In the genomic region with DNA sequence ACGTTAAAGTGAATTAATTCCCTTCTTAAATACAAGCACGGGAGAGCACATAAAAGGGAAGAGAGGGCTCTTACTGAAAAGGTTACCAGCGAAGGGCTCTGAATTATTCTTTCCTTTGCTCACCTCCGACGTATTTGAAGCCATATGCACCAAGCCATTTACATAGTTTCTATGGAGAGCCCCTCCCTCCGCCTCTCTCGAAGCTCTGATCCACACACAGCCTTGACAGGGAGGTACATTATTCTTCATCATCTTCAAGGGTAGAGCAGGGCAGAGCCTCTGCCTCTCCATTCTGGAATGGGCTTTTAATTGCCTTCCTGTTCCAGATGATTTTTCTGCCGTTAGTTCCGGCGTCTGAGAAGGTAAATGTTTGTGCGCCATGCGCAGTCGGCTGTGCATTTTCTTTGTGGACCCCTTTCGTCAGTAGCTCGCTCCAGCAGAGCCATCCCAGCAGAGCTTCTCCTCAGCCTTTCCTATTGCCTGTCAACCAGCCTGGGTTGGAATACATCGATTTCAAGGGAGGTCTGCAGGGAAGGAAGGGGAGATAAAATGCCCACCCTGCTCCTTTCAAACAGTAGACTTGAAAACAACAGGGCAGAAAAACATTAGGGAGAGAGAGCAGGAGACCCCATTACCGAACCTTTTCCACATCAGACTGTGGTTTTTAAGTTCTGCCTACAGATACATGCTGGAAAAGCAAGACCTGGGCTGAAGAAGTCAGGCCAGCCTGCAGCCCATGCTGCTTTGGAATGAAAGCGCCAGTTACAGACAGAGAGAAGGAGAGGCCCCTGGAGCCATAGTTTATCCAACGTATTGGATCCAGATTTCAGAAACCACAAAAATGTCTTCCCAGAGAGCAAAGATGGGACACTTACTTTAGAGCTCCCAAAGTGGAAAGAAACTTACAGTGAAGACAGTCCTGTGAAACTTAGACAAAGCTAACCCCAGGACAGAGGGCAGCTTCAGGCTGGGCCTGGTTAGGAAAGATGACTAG, we compare ENCODE assay signal across 13 mouse cellular contexts.
DNase-seq lines count a peak whose midpoint lies in the region; ATAC-seq lines count a peak whose summit lies in the region.
"Had no signal": no experiment of that assay in that cellular context is flagged by ENCODE, and none has a peak within 500 bp of the region (broad histone marks: within the 10 kb centered on the region; RNA-seq: fewer than 3 reads in every experiment).

No protein-coding gene starts in this region.

- ATAC-seq in forebrain, embryonic 16.5 days = no peak
- 0 out of 2 replicates have a peak, but pooled peaks have one; percentile 46 for ATAC-seq in midbrain, embryonic 14.5 days (ENCODE audit: low FRiP score, low TSS enrichment)

- H3K9me3 ChIP-seq in forebrain, embryonic 10.5 days = no peaks in the 10 kb centered on the region
- no peaks in the 10 kb centered on the region for H3K9me3 ChIP-seq in forebrain, embryonic 16.5 days (ENCODE audit: control insufficient read depth, low read length)
- no peaks in the 10 kb centered on the region for H3K9me3 ChIP-seq in midbrain, embryonic 14.5 days (ENCODE audit: control insufficient read depth, low read length)
- H3K9me3 ChIP-seq in midbrain, embryonic 10.5 days (replicated peaks) = no peaks in the 10 kb centered on the region
- no peaks in the 10 kb centered on the region for H3K9me3 ChIP-seq in limb, embryonic 10.5 days (replicated peaks)

- no peak overlapping the region for H3K9ac ChIP-seq in forebrain, embryonic 16.5 days (replicated peaks; ENCODE audit: low read depth, low read length)
- no peak overlapping the region for H3K9ac ChIP-seq in midbrain, embryonic 14.5 days (replicated peaks; ENCODE audit: low read length)

- no peaks in the 10 kb centered on the region for H3K27me3 ChIP-seq in forebrain, embryonic 10.5 days (ENCODE audit: poor library complexity, severe bottlenecking)
- H3K27me3 ChIP-seq in forebrain, embryonic 16.5 days (replicated peaks; ENCODE audit: control insufficient read depth, insufficient read depth, low read length) = no peaks in the 10 kb centered on the region
- no peaks in the 10 kb centered on the region for H3K27me3 ChIP-seq in midbrain, embryonic 14.5 days (ENCODE audit: control insufficient read depth, insufficient read depth, low read length)
- no peaks in the 10 kb centered on the region for H3K27me3 ChIP-seq in midbrain, embryonic 10.5 days (ENCODE audit: low read depth, poor library complexity, severe bottlenecking)
- H3K27me3 ChIP-seq in limb, embryonic 10.5 days (ENCODE audit: low read depth, poor library complexity, severe bottlenecking) = no peaks in the 10 kb centered on the region

- peaks cover 20% of the 10 kb centered on the region; the same call in 1 of the 2 replicates for H3K4me1 ChIP-seq in forebrain, embryonic 10.5 days
- H3K4me1 ChIP-seq in forebrain, embryonic 16.5 days (replicated peaks; ENCODE audit: control insufficient read depth, insufficient read depth, low read length) = no peaks in the 10 kb centered on the region
- no peaks in the 10 kb centered on the region for H3K4me1 ChIP-seq in midbrain, embryonic 14.5 days (ENCODE audit: control insufficient read depth, insufficient read depth, low read length)
- H3K4me1 ChIP-seq in midbrain, embryonic 10.5 days = peaks cover 7% of the 10 kb centered on the region; the same call in 1 of the 2 replicates
- peaks cover 29% of the 10 kb centered on the region for H3K4me1 ChIP-seq in limb, embryonic 10.5 days

- H3K36me3 ChIP-seq in forebrain, embryonic 10.5 days (replicated peaks) = no peaks in the 10 kb centered on the region
- no peaks in the 10 kb centered on the region for H3K36me3 ChIP-seq in forebrain, embryonic 16.5 days (ENCODE audit: control insufficient read depth, insufficient read depth)
- H3K36me3 ChIP-seq in midbrain, embryonic 14.5 days (ENCODE audit: control insufficient read depth, insufficient read depth, low read length) = no peaks in the 10 kb centered on the region
- H3K36me3 ChIP-seq in midbrain, embryonic 10.5 days = no peaks in the 10 kb centered on the region
- no peaks in the 10 kb centered on the region for H3K36me3 ChIP-seq in limb, embryonic 10.5 days

- DNase-seq in forebrain, embryonic 10.5 days (ENCODE audit: extremely low spot score, low spot score) = no peak
- peak; percentile 24 for DNase-seq in midbrain, embryonic 14.5 days
- no peak for DNase-seq in midbrain, embryonic 10.5 days (ENCODE audit: low spot score)
- no peak for DNase-seq in limb, embryonic 10.5 days (ENCODE audit: low spot score)
- no peak for DNase-seq in heart, postnatal 14 days
- DNase-seq in retina, embryonic 14.5 days (ENCODE audit: low spot score) = no peak
- no peak for DNase-seq in gastrocnemius, postnatal 14 days
- DNase-seq: adrenal gland, postnatal 36 days; kidney, adult 18-20 months; layer of hippocampus, adult 9-11 months; lung, adult 2 months; right cerebral cortex, adult 18-20 months had no signal

- no peak overlapping the region for H3K4me2 ChIP-seq in forebrain, embryonic 16.5 days (ENCODE audit: low read length)
- H3K4me2 ChIP-seq in midbrain, embryonic 14.5 days (ENCODE audit: low read length) = no peak overlapping the region

- whole genome bisulfite sequencing in forebrain, embryonic 10.5 days = 86% methylated on average over 19 of the region's 19 CpGs
- 75% methylated on average over 19 of the region's 19 CpGs for WGBS in forebrain, embryonic 16.5 days
- WGBS in midbrain, embryonic 14.5 days = 72% methylated on average over 19 of the region's 19 CpGs
- 84% methylated on average over 19 of the region's 19 CpGs for WGBS in midbrain, embryonic 10.5 days
- WGBS in limb, embryonic 10.5 days = 57% methylated on average over 19 of the region's 19 CpGs

- no peak overlapping the region for H3K4me3 ChIP-seq in forebrain, embryonic 10.5 days
- no peak overlapping the region for H3K4me3 ChIP-seq in forebrain, embryonic 16.5 days (replicated peaks; ENCODE audit: low read length)
- H3K4me3 ChIP-seq in midbrain, embryonic 14.5 days (replicated peaks; ENCODE audit: low read depth, low read length) = no peak overlapping the region
- H3K4me3 ChIP-seq in midbrain, embryonic 10.5 days = no peak overlapping the region
- H3K4me3 ChIP-seq in limb, embryonic 10.5 days = no peak overlapping the region

- intact Hi-C loops in heart, postnatal 14 days (cut with DNase I) = no loop called here
- intact Hi-C loops in gastrocnemius, postnatal 14 days (cut with DNase I; ENCODE audit: low total_unique reads) = no loop called here

- H3K27ac ChIP-seq in forebrain, embryonic 10.5 days = 0 out of 2 replicates have a peak overlapping the region, but pooled peaks have one; percentile 20
- no peak overlapping the region for H3K27ac ChIP-seq in forebrain, embryonic 16.5 days (ENCODE audit: low read length)
- 0 out of 2 replicates have a peak overlapping the region, but pooled peaks have one; percentile 28 for H3K27ac ChIP-seq in midbrain, embryonic 14.5 days (replicated peaks; ENCODE audit: low read depth, low read length)
- H3K27ac ChIP-seq in midbrain, embryonic 10.5 days (replicated peaks) = no peak overlapping the region
- peak overlapping the region; percentile 63 for H3K27ac ChIP-seq in limb, embryonic 10.5 days

Comparison
In these comparisons a context has a peak if more than half of its experiments do, and no peak if none do; other contexts are left out.
1. H3K27ac ChIP-seq: peak in forebrain, embryonic 10.5 days (single experiment), midbrain, embryonic 14.5 days (single experiment) and limb, embryonic 10.5 days (single experiment); none in forebrain, embryonic 16.5 days (single experiment) and midbrain, embryonic 10.5 days (single experiment).